Mouse (Mus musculus) bone marrow, adult 2 months (tissue): ENCODE measurements around the gene Myocos. TPM values are rescaled to one million over a fixed set of nuclear protein-coding genes. Genes with fewer than 3 reads are reported as not detected.

Experiments
- H3K27ac ChIP-seq: fragments of 200-500 bp; 2 replicates; pipeline ENCODE4 v1.5.1; 2012; ENCODE audit warnings: low read depth, mild to moderate bottlenecking, control low read depth, inconsistent platforms, low read length; ENCODE audit not compliant: control insufficient read depth, poor library complexity, insufficient read depth
- H3K4me1 ChIP-seq: fragments of 200-500 bp; 2 replicates; pipeline ENCODE4 v1.6.1; 2011; ENCODE audit warnings: low read length; ENCODE audit not compliant: control insufficient read depth, insufficient read depth
- H3K4me3 ChIP-seq: fragments of 200-500 bp; replicated peaks from 2 replicates; pipeline ENCODE3; 2011; ENCODE audit warnings: mild to moderate bottlenecking, low read depth, low read length, control low read depth; ENCODE audit not compliant: control insufficient read depth
- CTCF ChIP-seq: fragments of 200-500 bp; IDR thresholded peaks from 2 replicates; pipeline ENCODE4 v1.5.1; 2011; ENCODE audit warnings: low read length, control low read depth; ENCODE audit not compliant: control insufficient read depth, insufficient read depth
- POLR2A ChIP-seq: fragments of 200-500 bp; IDR thresholded peaks from 2 replicates; pipeline ENCODE4 v1.6.1; 2011; ENCODE audit warnings: low read depth, mild to moderate bottlenecking, control low read depth, low read length, borderline replicate concordance; ENCODE audit not compliant: control insufficient read depth
- WGBS: fragments of 180-500 bp; shearing (Covaris S2); methylation state at CpG from one replicate; pipeline ENCODE4 v1.1.7; 2018; 5-methylcytosine and 5-hydroxymethylcytosine counted together
- polyA plus RNA-seq: library from polyadenylated mRNA; stranded (reverse); fragments of >200 nt; gene quantifications from 2 replicates; pipeline ENCODE4 v1.2.4, GENCODE M21; 2011; ENCODE audit warnings: low replicate concordance; ENCODE audit not compliant: missing spikeins, insufficient read depth, insufficient read length

The Myocos gene
- polyA plus RNA-seq, 1 experiment, result not detected

DNA sequence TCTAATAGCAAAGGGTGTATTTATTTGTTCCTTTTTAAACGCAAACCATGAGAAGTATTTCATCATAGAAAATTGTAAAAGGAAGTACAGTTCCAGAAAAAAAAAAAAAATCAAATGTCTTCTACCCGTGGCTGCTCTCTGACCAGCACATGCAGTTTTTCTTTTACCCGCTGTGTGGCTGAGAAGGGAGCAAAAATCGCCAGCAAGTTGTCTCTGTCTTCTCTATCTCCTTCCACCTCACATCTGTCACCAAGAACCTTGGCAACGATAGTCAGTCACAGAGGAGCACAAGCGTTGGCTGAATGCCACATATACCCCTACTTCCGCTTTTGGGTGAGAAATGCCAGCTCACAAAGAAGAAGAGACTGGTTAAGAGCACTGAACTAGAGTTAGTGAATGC is 32.8 kb downstream of the Myocos start:
- Histone ChIP-seq H3K4me1 (no peaks in the 10 kb centered on the region; the same call in 1 of the 2 replicates), H3K4me3 (peak overlapping the region; percentile 54), H3K27ac (peak overlapping the region; percentile 87)
- under 1% methylated on average over 7 of the region's 7 CpGs for WGBS
- TF ChIP-seq CTCF, result no peak
- no peak for TF ChIP-seq POLR2A

DNA sequence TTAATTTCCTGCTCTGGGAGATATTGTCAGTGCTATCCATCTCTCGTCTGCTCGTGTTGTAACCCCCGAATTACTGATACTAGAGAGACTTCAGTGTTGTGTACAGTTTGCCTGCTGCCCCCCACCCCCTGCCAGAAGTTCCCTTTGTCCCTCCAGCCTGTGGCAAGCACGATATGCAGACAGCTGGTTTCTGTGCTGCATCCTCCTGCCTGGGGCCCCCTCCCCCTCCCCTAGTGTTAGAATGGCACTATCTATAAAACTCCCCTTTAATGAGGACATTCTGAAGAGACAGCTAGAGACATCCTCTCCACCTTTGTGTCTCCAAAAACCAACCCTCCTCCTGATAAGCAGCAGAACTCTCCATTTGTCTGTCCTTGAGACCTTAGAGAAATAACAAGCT is 34.1 kb downstream of the Myocos start:
- TF ChIP-seq CTCF (no peak), POLR2A (no peak)
- Histone ChIP-seq H3K27ac (no peak overlapping the region), H3K4me3 (no peak overlapping the region), H3K4me1 (no peaks in the 10 kb centered on the region; the same call in 1 of the 2 replicates)
- WGBS, result 20% methylated on average over 4 of the region's 4 CpGs

DNA sequence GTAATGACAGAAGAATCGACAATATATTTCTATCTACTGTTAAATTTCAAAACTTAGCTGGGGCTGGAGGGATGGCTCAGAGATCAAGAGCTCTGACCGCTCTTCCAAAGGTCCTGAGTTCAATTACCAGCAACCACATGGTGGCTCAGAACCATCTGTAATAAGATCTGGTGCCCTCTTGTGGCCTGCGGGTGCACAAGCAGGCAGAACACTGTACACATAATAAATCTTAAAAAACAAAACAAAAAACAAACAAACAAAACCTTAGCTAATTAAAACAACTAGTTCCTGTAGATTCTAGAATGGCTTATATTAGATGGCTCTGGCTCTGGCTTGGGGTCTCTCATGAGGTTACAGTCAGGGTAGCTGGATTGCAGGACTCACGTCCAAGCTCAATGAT is 37.5 kb downstream of the Myocos start:
- 67% methylated on average over 4 of the region's 4 CpGs for WGBS
- H3K27ac ChIP-seq, result no peak overlapping the region
- H3K4me1 ChIP-seq, result no peaks in the 10 kb centered on the region
- peak; percentile 62 for TF ChIP-seq CTCF
- TF ChIP-seq POLR2A, result no peak
- no peak overlapping the region for H3K4me3 ChIP-seq

DNA sequence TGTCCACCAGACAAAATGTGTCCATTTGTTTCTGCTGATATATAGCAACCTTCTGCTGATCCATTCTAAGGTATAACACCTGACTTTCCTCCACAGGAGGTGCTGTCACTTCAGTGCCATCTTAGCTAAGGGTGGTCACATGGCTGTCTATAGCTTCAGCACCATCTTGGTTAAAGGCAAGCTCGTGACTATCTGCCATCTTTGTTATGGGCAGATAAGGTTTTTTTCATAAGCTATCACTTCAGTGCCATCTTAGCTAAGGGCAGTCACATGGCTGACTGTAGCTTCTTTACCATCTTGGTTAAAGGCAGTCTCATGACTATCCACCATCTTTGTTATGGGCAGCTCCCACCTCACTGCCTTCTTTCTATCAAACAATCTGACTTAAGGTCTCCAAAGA is 42.5 kb downstream of the Myocos start:
- WGBS, result 77% methylated on average over 1 of the region's 1 CpGs
- no peak overlapping the region for H3K4me3 ChIP-seq
- TF ChIP-seq POLR2A (no peak), CTCF (no peak)
- no peaks in the 10 kb centered on the region for H3K4me1 ChIP-seq
- no peak overlapping the region for H3K27ac ChIP-seq

DNA sequence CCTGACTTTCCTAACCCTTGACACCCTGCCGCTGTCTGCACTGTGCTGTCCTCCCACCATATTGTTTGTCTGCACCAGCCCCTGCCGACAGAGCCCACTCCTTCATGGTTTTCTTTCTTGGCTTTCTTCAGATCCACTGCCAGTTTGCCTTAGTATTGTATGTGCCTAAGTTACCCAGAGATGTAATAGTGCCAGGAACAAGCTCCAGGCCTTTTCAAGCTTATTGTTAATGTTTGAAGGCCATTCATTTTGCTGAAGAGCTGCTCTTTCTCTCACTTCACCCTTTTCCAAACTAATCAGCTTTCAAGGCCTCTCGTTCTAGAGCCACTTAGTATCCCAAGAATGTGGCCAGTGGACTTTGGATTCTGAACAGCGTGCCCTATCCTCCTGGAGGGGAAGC is 46.8 kb downstream of the Myocos start:
- H3K4me1 ChIP-seq, result no peaks in the 10 kb centered on the region
- TF ChIP-seq POLR2A (no peak), CTCF (no peak)
- H3K27ac ChIP-seq, result no peak overlapping the region
- no peak overlapping the region for H3K4me3 ChIP-seq
- 86% methylated on average over 4 of the region's 4 CpGs for WGBS

DNA sequence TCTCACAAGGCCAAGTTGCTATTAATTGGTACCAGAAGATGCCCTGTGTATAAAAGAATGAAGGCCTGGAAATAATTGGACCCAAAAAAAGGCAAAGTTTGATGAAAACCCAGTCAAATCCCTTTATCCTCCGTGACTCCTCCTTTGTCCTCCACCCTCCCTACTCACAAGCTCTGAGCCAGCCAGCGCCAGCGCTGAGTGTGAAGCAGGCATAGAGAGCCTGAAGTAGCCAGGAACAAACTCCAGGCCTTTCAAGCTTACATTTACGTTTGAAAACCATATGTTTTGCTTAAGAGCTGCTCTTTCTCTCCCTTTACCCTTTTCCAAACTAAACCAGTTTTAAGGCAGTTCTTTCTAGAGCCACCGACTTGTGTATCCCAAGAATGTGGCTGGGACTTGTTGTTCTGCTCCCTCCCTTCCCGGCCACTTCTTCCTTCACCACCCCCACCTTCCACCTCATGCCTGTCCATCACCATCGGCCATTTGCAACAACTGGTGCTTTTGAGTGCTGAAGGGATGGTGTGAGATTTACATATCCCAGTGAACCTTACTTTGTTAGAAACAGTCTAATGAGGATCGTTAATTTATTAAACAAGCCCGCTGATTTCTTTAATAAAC is 48.3 kb downstream of the Myocos start:
- WGBS, result 67% methylated on average over 9 of the region's 9 CpGs

DNA sequence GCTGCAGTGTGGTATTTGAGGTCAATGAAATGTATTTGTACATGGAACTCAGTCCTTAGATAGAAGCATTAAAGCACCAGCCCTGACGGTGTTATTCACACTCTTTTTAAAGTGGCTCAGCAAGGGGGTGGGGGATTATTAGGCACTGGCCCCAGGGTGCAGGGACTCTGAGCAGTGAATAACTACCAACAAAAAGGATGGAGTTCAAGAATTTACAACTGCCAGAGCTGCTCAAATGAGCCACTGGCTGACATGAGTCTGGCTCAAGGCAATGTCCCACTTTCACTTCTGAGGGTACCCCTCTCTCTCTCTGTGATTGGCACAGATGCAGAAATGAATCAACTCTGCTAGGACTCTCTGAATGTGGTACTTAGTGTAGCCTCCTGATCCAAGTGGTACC is 49.9 kb downstream of the Myocos start:
- 80% methylated on average over 1 of the region's 1 CpGs for WGBS
- TF ChIP-seq POLR2A, result no peak
- TF ChIP-seq CTCF, result no peak
- Histone ChIP-seq H3K27ac (no peak overlapping the region), H3K4me3 (no peak overlapping the region), H3K4me1 (no peaks in the 10 kb centered on the region)

More for the DNA sequence above, 48.3 kb downstream of the Myocos start:
- Histone ChIP-seq H3K27ac (no peak overlapping the region), H3K4me1 (no peaks in the 10 kb centered on the region), H3K4me3 (no peak overlapping the region)
- TF ChIP-seq CTCF (no peak), POLR2A (no peak)

DNA sequence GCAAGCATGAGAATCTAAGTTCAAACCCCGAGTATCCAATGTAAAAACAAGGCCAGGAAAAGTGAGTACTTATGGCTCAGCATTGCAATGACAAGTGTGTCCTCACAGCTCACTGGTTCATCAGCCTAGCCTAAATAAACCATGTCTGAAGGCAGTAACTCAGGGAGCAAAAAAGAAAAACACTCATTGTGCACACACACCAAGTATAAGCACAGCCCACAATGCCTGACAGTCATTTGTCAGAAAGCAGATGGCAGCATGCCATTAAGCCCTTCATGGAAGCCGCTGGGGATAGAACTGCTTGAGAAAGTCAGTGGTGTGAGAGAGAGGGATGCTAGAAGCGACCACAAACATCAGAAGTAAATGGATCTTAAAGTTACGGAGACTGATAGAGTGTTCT is 56.7 kb downstream of the Myocos start:
- TF ChIP-seq CTCF, result no peak
- no peak for TF ChIP-seq POLR2A
- no peak overlapping the region for H3K27ac ChIP-seq
- H3K4me1 ChIP-seq, result no peaks in the 10 kb centered on the region
- 83% methylated on average over 4 of the region's 4 CpGs for WGBS
- H3K4me3 ChIP-seq, result no peak overlapping the region

DNA sequence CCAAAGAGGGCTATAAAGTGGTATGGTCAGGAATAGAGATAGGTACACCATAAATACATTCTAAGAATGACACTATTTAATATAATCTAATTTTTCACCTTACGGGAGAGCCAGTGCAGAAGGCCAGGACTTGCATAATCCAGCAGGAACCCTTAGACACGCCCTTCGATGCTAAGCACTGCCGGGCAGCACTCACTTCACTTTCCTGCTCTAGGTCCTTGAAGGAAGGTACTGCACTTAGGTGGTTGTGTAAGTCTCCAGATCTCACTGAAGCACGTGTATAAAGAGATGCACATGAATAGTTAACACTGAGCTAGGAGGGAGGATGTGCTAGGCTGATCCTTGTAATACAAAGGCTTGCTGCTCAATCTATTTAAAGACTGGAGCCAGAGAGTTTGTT is 58.4 kb downstream of the Myocos start:
- Histone ChIP-seq H3K4me3 (no peak overlapping the region), H3K27ac (no peak overlapping the region), H3K4me1 (no peaks in the 10 kb centered on the region)
- TF ChIP-seq CTCF (no peak), POLR2A (no peak)
- 83% methylated on average over 5 of the region's 5 CpGs for WGBS
